Mouse (Mus musculus) midbrain, embryonic 12.5 days (tissue): ENCODE data around the gene Hba-a2. TPM values are rescaled to one million over a fixed set of nuclear protein-coding genes. Genes with fewer than 3 reads are reported as not detected.

Experiments
- ATAC-seq: fragments of 200-750 bp; cut with Nextera tagmentation; 2 replicates; pipeline ENCODE4 v1.8.0; 2017; ENCODE audit warnings: low read depth, moderate TSS enrichment, moderate library complexity; ENCODE audit not compliant: low FRiP score
- H3K27ac ChIP-seq: fragments of 300-500 bp; sonication (generic); replicated peaks from 2 replicates; pipeline ENCODE4 v1.5.1; 2016; ENCODE audit warnings: mild to moderate bottlenecking
- H3K27me3 ChIP-seq: fragments of 300-500 bp; sonication (generic); 2 replicates; pipeline ENCODE4 v1.6.1; 2016; ENCODE audit warnings: mild to moderate bottlenecking
- H3K36me3 ChIP-seq: fragments of 300-500 bp; sonication (generic); 2 replicates; pipeline ENCODE4 v1.6.1; 2016
- H3K4me1 ChIP-seq: fragments of 300-500 bp; sonication (generic); 2 replicates; pipeline ENCODE4 v1.6.1; 2016
- H3K4me2 ChIP-seq: fragments of 300-500 bp; sonication (generic); replicated peaks from 2 replicates; pipeline ENCODE4 v1.6.1; 2016; ENCODE audit warnings: mild to moderate bottlenecking, moderate library complexity
- H3K4me3 ChIP-seq: fragments of 300-500 bp; sonication (generic); 2 replicates; pipeline ENCODE4 v1.5.1; 2016; ENCODE audit warnings: mild to moderate bottlenecking
- H3K9ac ChIP-seq: fragments of 300-500 bp; sonication (generic); replicated peaks from 2 replicates; pipeline ENCODE4 v1.6.1; 2016; ENCODE audit warnings: mild to moderate bottlenecking, moderate library complexity
- H3K9me3 ChIP-seq: fragments of 300-500 bp; sonication (generic); 2 replicates; pipeline ENCODE4 v1.6.1; 2016; ENCODE audit warnings: mild to moderate bottlenecking
- WGBS: fragments of 180-500 bp; shearing (Covaris S2); methylation state at CpG from one replicate; pipeline ENCODE4 v1.1.7; 2016; 5-methylcytosine and 5-hydroxymethylcytosine counted together
- polyA plus RNA-seq: library from polyadenylated mRNA; unstranded; fragments of >200 nt; fragmentation: Nextera tagmentation; extraction: Ambion mirVana; gene quantifications from 2 replicates; pipeline ENCODE4 v1.2.1, GENCODE M21; 2016

Hba-a2 gene
- polyA plus RNA-seq, 1 experiment from 2014 or later: 7,278 TPM

GRCm38 (mm10) chr11:32301506-32301905, 5.2 kb downstream of the Hba-a2 start:
- 76% methylated on average over 1 of the region's 1 CpGs for WGBS
- H3K4me3 ChIP-seq: no peak overlapping the region
- H3K36me3 ChIP-seq: no peaks in the 10 kb centered on the region
- no peak overlapping the region for H3K4me2 ChIP-seq
- ATAC-seq: no peak
- no peak overlapping the region for H3K27ac ChIP-seq
- H3K9ac ChIP-seq: no peak overlapping the region
- H3K9me3 ChIP-seq: no peaks in the 10 kb centered on the region
- H3K27me3 ChIP-seq: peaks cover 19% of the 10 kb centered on the region
- H3K4me1 ChIP-seq: no peaks in the 10 kb centered on the region

GRCm38 (mm10) chr11:32302824-32303419, 6.6 kb downstream of the Hba-a2 start:
- Histone ChIP-seq H3K9me3 (no peaks in the 10 kb centered on the region), H3K27ac (no peak overlapping the region), H3K9ac (no peak overlapping the region), H3K4me3 (no peak overlapping the region), H3K4me1 (no peaks in the 10 kb centered on the region; the same call in 1 of the 2 replicates), H3K27me3 (peaks cover 19% of the 10 kb centered on the region), H3K36me3 (no peaks in the 10 kb centered on the region), H3K4me2 (no peak overlapping the region)
- 49% methylated on average over 2 of the region's 2 CpGs for WGBS
- ATAC-seq: no peak

- Histone ChIP-seq H3K4me3 (no peak overlapping the region), H3K36me3 (no peaks in the 10 kb centered on the region), H3K9me3 (no peaks in the 10 kb centered on the region), H3K27me3 (peaks cover 19% of the 10 kb centered on the region), H3K4me1 (no peaks in the 10 kb centered on the region; the same call in 1 of the 2 replicates), H3K9ac (no peak overlapping the region), H3K27ac (no peak overlapping the region), H3K4me2 (no peak overlapping the region)
- 81% methylated on average over 1 of the region's 1 CpGs for WGBS
- no peak for ATAC-seq
These were observed 7.2 kb downstream of the Hba-a2 start for GRCm38 (mm10) chr11:32303455-32303854.

- Histone ChIP-seq H3K27me3 (peaks cover 2% of the 10 kb centered on the region; the same call in 1 of the 2 replicates), H3K9ac (no peak overlapping the region), H3K4me3 (no peak overlapping the region), H3K4me1 (no peaks in the 10 kb centered on the region; the same call in 1 of the 2 replicates), H3K4me2 (no peak overlapping the region), H3K36me3 (no peaks in the 10 kb centered on the region), H3K9me3 (no peaks in the 10 kb centered on the region), H3K27ac (no peak overlapping the region)
- 79% methylated on average over 1 of the region's 1 CpGs for WGBS
- ATAC-seq: no peak
These were observed 10.7 kb downstream of the Hba-a2 start for GRCm38 (mm10) chr11:32307006-32307405.

- Histone ChIP-seq H3K4me3 (no peak overlapping the region), H3K27ac (no peak overlapping the region), H3K4me1 (no peaks in the 10 kb centered on the region; the same call in 1 of the 2 replicates), H3K4me2 (no peak overlapping the region), H3K36me3 (no peaks in the 10 kb centered on the region), H3K27me3 (no peaks in the 10 kb centered on the region), H3K9ac (no peak overlapping the region), H3K9me3 (no peaks in the 10 kb centered on the region)
- no peak for ATAC-seq
- WGBS: 48% methylated on average over 4 of the region's 4 CpGs
These were observed 13.2 kb downstream of the Hba-a2 start for GRCm38 (mm10) chr11:32309446-32309845.

GRCm38 (mm10) chr11:32309928-32310327, 13.6 kb downstream of the Hba-a2 start:
- no peak for ATAC-seq
- 85% methylated on average over 3 of the region's 3 CpGs for WGBS

GRCm38 (mm10) chr11:32316009-32316408, 19.7 kb downstream of the Hba-a2 start:
- Histone ChIP-seq H3K27ac (no peak overlapping the region), H3K4me1 (no peaks in the 10 kb centered on the region), H3K9ac (no peak overlapping the region), H3K4me3 (no peak overlapping the region), H3K27me3 (no peaks in the 10 kb centered on the region), H3K36me3 (no peaks in the 10 kb centered on the region), H3K4me2 (no peak overlapping the region), H3K9me3 (no peaks in the 10 kb centered on the region)
- WGBS: 79% methylated on average over 3 of the region's 3 CpGs
- no peak for ATAC-seq

More at GRCm38 (mm10) chr11:32309928-32310327, 13.6 kb downstream of the Hba-a2 start:
- Histone ChIP-seq H3K9me3 (no peaks in the 10 kb centered on the region), H3K4me2 (no peak overlapping the region), H3K27me3 (no peaks in the 10 kb centered on the region), H3K4me3 (no peak overlapping the region), H3K9ac (no peak overlapping the region), H3K36me3 (no peaks in the 10 kb centered on the region), H3K4me1 (no peaks in the 10 kb centered on the region; the same call in 1 of the 2 replicates), H3K27ac (no peak overlapping the region)

- Histone ChIP-seq H3K4me1 (no peaks in the 10 kb centered on the region), H3K4me3 (no peak overlapping the region), H3K9me3 (no peaks in the 10 kb centered on the region), H3K27me3 (no peaks in the 10 kb centered on the region), H3K4me2 (no peak overlapping the region), H3K27ac (no peak overlapping the region), H3K9ac (no peak overlapping the region), H3K36me3 (no peaks in the 10 kb centered on the region)
- ATAC-seq: no peak
- WGBS: 65% methylated on average over 11 of the region's 11 CpGs
These were observed 24.4 kb downstream of the Hba-a2 start for GRCm38 (mm10) chr11:32320507-32321195.

- Histone ChIP-seq H3K36me3 (no peaks in the 10 kb centered on the region), H3K4me2 (no peak overlapping the region), H3K27me3 (no peaks in the 10 kb centered on the region), H3K9ac (no peak overlapping the region), H3K4me3 (no peak overlapping the region), H3K27ac (no peak overlapping the region), H3K9me3 (no peaks in the 10 kb centered on the region), H3K4me1 (no peaks in the 10 kb centered on the region)
- WGBS: 39% methylated on average over 8 of the region's 8 CpGs
- no peak for ATAC-seq
These were observed 24.9 kb downstream of the Hba-a2 start for GRCm38 (mm10) chr11:32321196-32321565.

- no peaks in the 10 kb centered on the region for H3K9me3 ChIP-seq
- no peak overlapping the region for H3K4me3 ChIP-seq
- no peaks in the 10 kb centered on the region for H3K4me1 ChIP-seq
- ATAC-seq: peak; percentile 90
- 0 out of 2 replicates have a peak, but pooled peaks cover 3% of the 10 kb centered on the region for H3K27me3 ChIP-seq
- 14% methylated on average over 15 of the region's 15 CpGs for WGBS
- H3K4me2 ChIP-seq: peak overlapping the region; percentile 26; the same call in 1 of the 2 replicates
- no peaks in the 10 kb centered on the region for H3K36me3 ChIP-seq
- H3K27ac ChIP-seq: no peak overlapping the region
- H3K9ac ChIP-seq: no peak overlapping the region
These were observed 28.3 kb downstream of the Hba-a2 start for GRCm38 (mm10) chr11:32324609-32325008.

- Histone ChIP-seq H3K27ac (no peak overlapping the region), H3K27me3 (0 out of 2 replicates have a peak, but pooled peaks cover 3% of the 10 kb centered on the region), H3K9me3 (no peaks in the 10 kb centered on the region), H3K36me3 (no peaks in the 10 kb centered on the region), H3K4me1 (no peaks in the 10 kb centered on the region), H3K4me3 (no peak overlapping the region), H3K9ac (no peak overlapping the region), H3K4me2 (no peak overlapping the region)
- no peak for ATAC-seq
- WGBS: 67% methylated on average over 6 of the region's 6 CpGs
These were observed 34.8 kb downstream of the Hba-a2 start for GRCm38 (mm10) chr11:32331075-32331474.

GRCm38 (mm10) chr11:32331861-32332260, 35.6 kb downstream of the Hba-a2 start:
- H3K27me3 ChIP-seq: 0 out of 2 replicates have a peak, but pooled peaks cover 3% of the 10 kb centered on the region
- H3K36me3 ChIP-seq: no peaks in the 10 kb centered on the region
- no peak overlapping the region for H3K9ac ChIP-seq
- ATAC-seq: no peak
- H3K4me2 ChIP-seq: no peak overlapping the region
- 77% methylated on average over 5 of the region's 5 CpGs for WGBS
- H3K27ac ChIP-seq: no peak overlapping the region
- no peaks in the 10 kb centered on the region for H3K9me3 ChIP-seq
- H3K4me3 ChIP-seq: no peak overlapping the region
- H3K4me1 ChIP-seq: no peaks in the 10 kb centered on the region
